Mouse (Mus musculus) heart, embryonic 13.5 days (tissue): ENCODE measurements around the gene Tchhl1. TPM values are rescaled to one million over a fixed set of nuclear protein-coding genes. Genes with fewer than 3 reads are reported as not detected.

Experiments used
- ATAC-seq: fragments of 200-750 bp; cut with Nextera tagmentation; 2 replicates; pipeline ENCODE4 v1.8.0; 2017; ENCODE audit warnings: moderate TSS enrichment; ENCODE audit not compliant: insufficient number of reproducible peaks, low FRiP score, low TSS enrichment; ENCODE audit errors: extremely low read depth
- H3K27ac ChIP-seq: fragments of 300-500 bp; sonication (generic); replicated peaks from 2 replicates; pipeline ENCODE4 v1.5.1; 2015; ENCODE audit warnings: moderate library complexity, mild to moderate bottlenecking, inconsistent platforms
- H3K27me3 ChIP-seq: fragments of 300-500 bp; sonication (generic); replicated peaks from 2 replicates; pipeline ENCODE4 v1.6.1; 2015; ENCODE audit warnings: mild to moderate bottlenecking, inconsistent platforms
- H3K36me3 ChIP-seq: fragments of 300-500 bp; sonication (generic); 2 replicates; pipeline ENCODE4 v1.6.1; 2015; ENCODE audit warnings: mild to moderate bottlenecking, inconsistent platforms
- H3K4me1 ChIP-seq: fragments of 300-500 bp; sonication (generic); 2 replicates; pipeline ENCODE4 v1.6.1; 2015; ENCODE audit warnings: inconsistent platforms
- H3K4me2 ChIP-seq: fragments of 300-500 bp; sonication (generic); 2 replicates; pipeline ENCODE4 v1.6.1; 2015; ENCODE audit warnings: inconsistent platforms, mild to moderate bottlenecking, moderate library complexity
- H3K4me3 ChIP-seq: fragments of 300-500 bp; sonication (generic); 2 replicates; pipeline ENCODE4 v1.5.1; 2015; ENCODE audit warnings: moderate library complexity, mild to moderate bottlenecking, inconsistent platforms
- H3K9ac ChIP-seq: fragments of 300-500 bp; sonication (generic); 2 replicates; pipeline ENCODE4 v1.6.1; 2015; ENCODE audit warnings: inconsistent platforms, mild to moderate bottlenecking, moderate library complexity
- H3K9me3 ChIP-seq: fragments of 300-500 bp; sonication (generic); 2 replicates; pipeline ENCODE4 v1.6.1; 2016; ENCODE audit warnings: inconsistent platforms
- WGBS: fragments of 180-500 bp; shearing (Covaris S2); methylation state at CpG from one replicate; pipeline ENCODE4 v1.1.7; 2015; ENCODE audit warnings: mixed read lengths; 5-methylcytosine and 5-hydroxymethylcytosine counted together
- polyA plus RNA-seq: library from polyadenylated mRNA; unstranded; fragments of >200 nt; fragmentation: Nextera tagmentation; extraction: Ambion mirVana; gene quantifications from 2 replicates; pipeline ENCODE4 v1.2.1, GENCODE M21; 2015

Tchhl1 gene
- polyA plus RNA-seq, 1 experiment from 2014 or later: not detected

DNA sequence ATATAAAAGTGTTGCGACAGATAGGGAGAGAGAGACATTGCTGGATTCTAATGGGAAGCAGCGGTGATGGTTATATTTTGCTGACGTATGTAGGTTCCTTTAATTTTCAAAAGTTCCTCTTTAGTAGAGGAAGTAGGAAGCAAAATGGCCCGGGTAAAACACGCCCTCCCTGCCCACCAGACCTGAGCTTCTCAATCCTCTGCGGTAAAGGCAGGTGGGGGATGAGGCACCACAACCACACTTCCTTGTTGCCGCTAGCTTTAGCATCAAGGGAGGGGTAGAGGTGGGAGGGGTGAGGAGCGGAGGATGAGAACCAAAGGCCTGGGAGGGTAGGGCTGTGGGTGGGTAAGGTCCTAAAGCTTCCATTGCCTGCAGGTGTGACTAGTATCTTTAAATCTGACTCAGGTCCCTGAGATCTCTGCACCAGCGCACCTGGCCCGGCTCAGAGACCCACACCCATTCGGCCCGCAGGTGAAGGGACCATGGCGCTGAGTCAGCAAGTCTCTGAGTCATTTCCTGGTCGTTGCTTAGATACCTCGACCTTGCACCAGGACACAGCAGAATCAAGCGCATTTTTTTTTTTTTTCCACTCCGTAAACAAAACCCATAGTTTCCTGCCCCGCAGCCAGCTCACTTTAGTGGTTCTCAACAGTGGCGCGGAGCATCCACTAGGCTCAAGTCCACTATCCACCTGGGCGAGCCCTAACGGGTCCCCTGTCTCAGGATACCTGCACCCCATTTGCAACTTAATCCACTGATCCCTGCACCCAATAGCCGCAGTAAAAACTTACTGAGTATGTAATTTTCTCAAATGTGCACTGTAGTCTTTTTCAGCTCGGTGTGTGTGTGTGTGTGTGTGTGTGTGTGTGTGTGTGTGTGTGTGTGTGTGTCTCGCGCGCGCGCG is 37.7 kb downstream of the Tchhl1 start:
- no peaks in the 10 kb centered on the region for H3K36me3 ChIP-seq
- no peaks in the 10 kb centered on the region for H3K4me1 ChIP-seq
- H3K9ac ChIP-seq: no peak overlapping the region
- no peak overlapping the region for H3K27ac ChIP-seq
- H3K27me3 ChIP-seq: no peaks in the 10 kb centered on the region
- 0 out of 2 replicates have a peak, but pooled peaks cover 4% of the 10 kb centered on the region for H3K9me3 ChIP-seq
- peak overlapping the region; percentile 18 for H3K4me3 ChIP-seq
- 29% methylated on average over 30 of the region's 30 CpGs for WGBS
- peak overlapping the region; percentile 55 for H3K4me2 ChIP-seq
- ATAC-seq: no peak

DNA sequence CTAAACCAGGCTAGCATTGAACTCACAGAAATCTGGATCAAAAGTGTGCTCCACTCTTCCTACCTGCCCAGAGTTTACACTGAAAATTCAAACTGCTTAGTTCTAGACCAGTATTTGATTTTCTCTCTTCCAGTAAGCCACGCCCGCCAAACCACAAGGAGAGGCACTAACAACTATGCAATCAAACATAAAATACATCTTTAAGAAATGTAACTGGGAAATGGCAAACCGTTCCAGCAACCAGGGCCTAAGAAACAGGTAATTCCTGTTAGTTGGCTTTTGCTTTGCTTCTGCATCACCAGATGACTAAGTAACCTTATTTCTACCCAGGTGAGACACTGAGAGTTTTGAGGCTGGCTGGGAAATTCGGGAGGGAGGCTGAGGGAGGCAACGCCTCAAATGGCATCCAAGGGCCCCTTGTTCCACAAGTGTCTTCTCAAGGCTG is 38.3 kb downstream of the Tchhl1 start:
- H3K27ac ChIP-seq: no peak overlapping the region
- H3K9me3 ChIP-seq: 0 out of 2 replicates have a peak, but pooled peaks cover 4% of the 10 kb centered on the region
- no peaks in the 10 kb centered on the region for H3K36me3 ChIP-seq
- no peaks in the 10 kb centered on the region for H3K27me3 ChIP-seq
- 70% methylated on average over 5 of the region's 5 CpGs for WGBS
- no peak overlapping the region for H3K9ac ChIP-seq
- 0 out of 2 replicates have a peak overlapping the region, but pooled peaks have one; percentile 55 for H3K4me2 ChIP-seq
- no peak overlapping the region for H3K4me3 ChIP-seq
- H3K4me1 ChIP-seq: no peaks in the 10 kb centered on the region
- no peak for ATAC-seq

DNA sequence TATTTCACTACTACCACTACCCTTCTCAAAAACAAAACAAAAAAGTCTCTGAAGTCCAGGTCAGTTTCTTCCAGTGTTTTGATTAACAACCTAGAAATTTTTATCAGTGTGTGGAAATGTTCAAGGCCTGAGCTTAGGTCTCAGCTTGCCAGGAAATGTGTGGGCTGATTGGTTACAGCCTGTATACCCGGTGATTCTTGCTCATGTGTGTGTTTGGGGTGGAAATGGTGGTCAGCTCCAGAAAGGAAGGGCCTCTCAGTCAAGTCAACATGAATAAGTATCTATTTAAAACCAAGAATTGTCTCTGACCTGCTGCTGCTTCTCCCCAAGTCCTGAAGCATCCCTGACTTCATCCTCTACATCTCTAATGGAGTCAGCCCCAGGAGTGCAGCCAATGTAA is 40.7 kb downstream of the Tchhl1 start:
- WGBS: 50% methylated on average over 1 of the region's 1 CpGs
- no peak overlapping the region for H3K9ac ChIP-seq
- no peaks in the 10 kb centered on the region for H3K36me3 ChIP-seq
- H3K4me1 ChIP-seq: no peaks in the 10 kb centered on the region
- H3K27me3 ChIP-seq: no peaks in the 10 kb centered on the region
- no peak overlapping the region for H3K27ac ChIP-seq
- H3K4me3 ChIP-seq: no peak overlapping the region
- ATAC-seq: no peak
- no peak overlapping the region for H3K4me2 ChIP-seq
- no peaks in the 10 kb centered on the region for H3K9me3 ChIP-seq

DNA sequence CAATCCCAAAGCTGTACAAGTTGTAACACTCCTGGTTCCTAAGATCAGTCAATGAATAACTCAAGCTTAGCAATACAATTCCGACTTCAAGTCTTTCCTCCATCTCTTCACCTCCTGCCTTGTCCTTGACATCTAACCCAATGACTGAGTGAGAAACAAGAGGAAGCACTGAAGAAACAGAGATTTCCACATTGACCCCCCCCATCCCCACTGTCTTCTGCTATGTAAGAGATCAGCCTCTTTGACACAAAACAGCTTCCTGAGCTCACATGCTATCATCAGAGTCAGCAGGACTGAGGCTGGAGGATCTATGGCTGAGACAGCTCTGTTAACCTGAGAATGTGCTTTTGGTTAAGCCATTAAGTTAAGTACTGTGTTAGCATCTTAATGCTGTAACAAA is 42.5 kb downstream of the Tchhl1 start:
- WGBS: 68% methylated on average over 1 of the region's 1 CpGs
- Histone ChIP-seq H3K9ac (no peak overlapping the region), H3K36me3 (no peaks in the 10 kb centered on the region), H3K4me1 (no peaks in the 10 kb centered on the region), H3K27ac (no peak overlapping the region), H3K4me3 (no peak overlapping the region), H3K4me2 (no peak overlapping the region), H3K9me3 (no peaks in the 10 kb centered on the region), H3K27me3 (no peaks in the 10 kb centered on the region)
- ATAC-seq: no peak

DNA sequence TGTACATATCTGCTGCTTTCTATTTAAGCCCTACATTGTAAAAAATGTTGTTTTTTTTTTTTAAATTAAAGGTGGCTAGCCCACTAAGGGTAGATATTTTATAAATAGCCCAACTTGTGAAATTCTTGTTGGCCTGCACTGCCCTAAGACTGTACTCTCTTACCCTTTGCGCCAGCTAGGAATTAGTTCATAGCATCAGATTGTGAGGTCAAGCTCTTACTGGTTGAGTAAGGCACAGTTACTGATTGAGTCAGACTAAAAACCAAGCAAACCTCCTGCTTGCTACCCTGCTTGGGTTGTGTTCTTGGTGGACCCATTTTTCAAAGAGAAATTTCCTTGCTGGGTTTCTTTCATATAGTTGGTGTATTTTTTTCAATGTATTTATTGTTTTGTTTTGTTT is 43.2 kb downstream of the Tchhl1 start:
- Histone ChIP-seq H3K9ac (no peak overlapping the region), H3K4me3 (no peak overlapping the region), H3K36me3 (no peaks in the 10 kb centered on the region), H3K4me2 (no peak overlapping the region), H3K27ac (no peak overlapping the region), H3K4me1 (no peaks in the 10 kb centered on the region), H3K27me3 (no peaks in the 10 kb centered on the region), H3K9me3 (no peaks in the 10 kb centered on the region)
- no peak for ATAC-seq
- WGBS: 85% methylated on average over 1 of the region's 1 CpGs

DNA sequence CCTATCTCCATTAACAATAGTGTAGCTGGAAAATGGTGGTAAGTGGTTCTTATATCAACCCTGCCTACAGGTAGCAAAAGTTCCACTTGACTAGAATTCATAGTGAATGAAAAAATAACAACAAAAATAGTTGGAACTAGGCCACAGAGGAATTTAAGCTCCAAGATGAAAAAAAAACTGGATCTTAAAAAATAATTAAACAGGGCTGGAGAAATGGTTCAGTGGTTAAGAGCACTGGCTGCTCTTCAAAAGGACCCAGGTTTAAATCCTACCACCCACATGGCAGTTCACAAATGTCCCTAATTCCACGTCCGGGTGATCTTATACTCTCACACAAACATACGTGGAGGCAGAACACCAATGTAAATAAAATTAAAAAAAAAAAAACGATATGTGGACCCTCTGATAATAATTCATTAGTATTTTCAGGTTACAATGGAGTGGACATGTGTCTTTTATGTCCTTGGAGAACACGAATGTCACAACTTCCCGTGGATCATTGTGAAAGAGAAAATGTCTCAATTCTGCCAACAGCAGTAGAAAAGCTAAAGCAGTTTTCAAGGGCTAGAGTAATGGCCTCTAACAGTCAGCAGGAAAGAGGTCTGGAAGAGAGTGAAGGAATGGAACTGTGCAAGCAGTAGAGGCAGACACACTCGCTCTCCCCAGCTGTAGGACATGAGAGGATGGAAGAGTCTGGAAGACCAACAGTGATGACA is 44.0 kb downstream of the Tchhl1 start:
- H3K36me3 ChIP-seq: no peaks in the 10 kb centered on the region
- no peak overlapping the region for H3K4me2 ChIP-seq
- no peak overlapping the region for H3K9ac ChIP-seq
- no peak for ATAC-seq
- H3K27me3 ChIP-seq: no peaks in the 10 kb centered on the region
- H3K4me1 ChIP-seq: no peaks in the 10 kb centered on the region
- H3K9me3 ChIP-seq: no peaks in the 10 kb centered on the region
- 74% methylated on average over 7 of the region's 7 CpGs for WGBS
- no peak overlapping the region for H3K4me3 ChIP-seq
- no peak overlapping the region for H3K27ac ChIP-seq

DNA sequence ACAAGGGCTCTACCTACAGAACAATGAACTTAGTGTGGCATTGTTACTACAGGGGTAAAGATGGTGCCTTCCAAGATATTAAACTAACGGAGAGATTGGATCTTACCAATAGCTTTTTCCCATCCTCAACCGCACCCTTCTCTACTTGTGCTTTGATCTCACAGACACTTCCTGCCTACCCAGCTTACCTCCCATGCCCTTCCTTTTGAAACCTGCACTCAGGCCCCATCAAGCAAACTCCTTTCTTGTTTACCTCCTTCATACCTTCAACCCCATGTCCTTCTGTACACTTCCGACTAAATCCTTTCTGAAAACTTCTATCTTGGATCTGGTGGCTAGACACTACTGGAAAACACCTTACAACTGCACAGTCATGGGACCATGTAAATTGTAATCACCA is 46.1 kb downstream of the Tchhl1 start:
- H3K4me3 ChIP-seq: no peak overlapping the region
- H3K9ac ChIP-seq: no peak overlapping the region
- H3K9me3 ChIP-seq: no peaks in the 10 kb centered on the region
- WGBS: 88% methylated on average over 3 of the region's 3 CpGs
- no peak overlapping the region for H3K27ac ChIP-seq
- no peak for ATAC-seq
- no peaks in the 10 kb centered on the region for H3K36me3 ChIP-seq
- no peaks in the 10 kb centered on the region for H3K27me3 ChIP-seq
- no peak overlapping the region for H3K4me2 ChIP-seq
- no peaks in the 10 kb centered on the region for H3K4me1 ChIP-seq

- WGBS: 52% methylated on average over 2 of the region's 2 CpGs
- ATAC-seq: no peak
- Histone ChIP-seq H3K36me3 (no peaks in the 10 kb centered on the region), H3K27ac (no peak overlapping the region), H3K9ac (no peak overlapping the region), H3K4me3 (no peak overlapping the region), H3K4me2 (no peak overlapping the region), H3K4me1 (peaks cover 12% of the 10 kb centered on the region), H3K27me3 (no peaks in the 10 kb centered on the region), H3K9me3 (no peaks in the 10 kb centered on the region)
These were observed 48.8 kb downstream of the Tchhl1 start for GRCm38 (mm10) chr3:93517343-93517742.

DNA sequence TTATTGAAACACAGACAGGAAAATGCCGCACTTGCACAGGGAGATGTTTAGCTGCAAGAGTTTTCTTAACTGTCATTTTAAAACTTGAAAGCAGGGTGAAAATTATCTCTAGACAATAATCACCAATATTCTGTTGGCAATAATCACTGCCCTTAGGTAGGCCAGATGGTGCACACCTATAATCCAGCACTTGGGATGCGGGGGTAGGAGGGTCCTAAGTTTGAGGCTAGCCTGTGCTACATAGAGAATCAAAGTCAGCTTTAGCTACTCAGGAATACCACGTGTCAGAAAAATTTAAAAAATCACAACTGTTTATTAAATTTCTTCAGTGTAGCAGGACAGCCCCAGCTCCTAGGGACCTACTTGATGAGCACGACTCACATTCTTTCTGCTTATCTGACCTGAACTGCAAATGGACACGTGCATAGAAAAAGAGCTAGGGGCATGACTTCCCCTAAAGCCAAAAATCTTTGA is 51.3 kb downstream of the Tchhl1 start:
- WGBS: 54% methylated on average over 5 of the region's 5 CpGs
- H3K27me3 ChIP-seq: no peaks in the 10 kb centered on the region
- peaks cover 10% of the 10 kb centered on the region for H3K36me3 ChIP-seq
- peak overlapping the region; percentile 72 for H3K4me2 ChIP-seq
- peaks cover 30% of the 10 kb centered on the region for H3K4me1 ChIP-seq
- H3K9me3 ChIP-seq: no peaks in the 10 kb centered on the region
- peak overlapping the region; percentile 87; the same call in 1 of the 2 replicates for H3K27ac ChIP-seq
- H3K4me3 ChIP-seq: peak overlapping the region; percentile 71
- ATAC-seq: no peak
- peak overlapping the region; percentile 91 for H3K9ac ChIP-seq

DNA sequence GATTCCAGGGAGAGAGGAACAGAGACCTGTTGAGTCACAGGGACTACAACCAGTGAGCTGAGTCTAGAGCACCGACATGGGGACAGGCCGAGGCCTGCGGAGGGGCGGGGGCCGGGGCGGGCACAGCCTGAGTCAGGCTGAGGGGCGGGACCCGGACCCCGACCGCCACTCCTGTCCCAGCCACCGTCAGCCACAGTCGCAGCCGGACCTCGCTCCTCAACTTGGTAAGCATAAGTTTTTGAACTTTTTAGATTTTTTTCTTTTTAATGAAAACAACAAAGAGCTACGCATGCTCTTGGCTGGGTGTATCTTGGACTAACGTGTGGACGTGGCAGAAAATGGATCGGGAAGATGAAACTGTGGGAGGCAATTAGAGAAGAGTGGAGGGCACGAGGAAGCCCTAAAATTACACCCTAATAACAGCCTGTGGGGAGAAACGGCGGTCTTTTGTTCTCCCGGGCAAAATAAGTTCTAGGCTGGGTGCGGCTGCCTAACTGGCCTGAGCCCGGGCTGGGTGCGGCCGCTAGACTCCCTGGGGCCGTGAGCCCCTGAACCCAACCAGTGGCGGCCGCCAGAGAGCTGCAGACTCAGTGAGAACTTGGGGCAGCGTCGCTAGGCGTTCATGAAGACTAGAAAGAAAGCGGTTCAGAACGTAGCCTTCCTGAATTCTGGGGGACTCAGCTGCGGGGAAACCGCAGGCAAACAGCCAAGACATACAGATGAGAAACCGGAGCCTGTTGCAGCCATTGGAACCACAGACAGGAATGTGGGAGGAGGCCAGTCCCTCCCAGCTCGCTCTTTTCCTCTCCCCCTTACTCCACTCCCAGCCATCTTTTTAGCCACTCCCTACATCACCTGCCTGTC is 52.0 kb downstream of the Tchhl1 start, which contains the start of gene S100a11:
TSS of gene S100a11 (plus strand) at position 159 of the 864 bp plus-strand sequence.
- peak; percentile 83 for ATAC-seq
- H3K9me3 ChIP-seq: no peaks in the 10 kb centered on the region
- under 1% methylated on average over 38 of the region's 38 CpGs for WGBS

More for the DNA sequence above, 52.0 kb downstream of the Tchhl1 start, which contains the start of gene S100a11:
- Histone ChIP-seq H3K9ac (peak within 1 kb of the TSS; percentile 91), H3K4me1 (peaks cover 30% of the 10 kb centered on the region), H3K4me3 (peak within 1 kb of the TSS; percentile 71), H3K4me2 (peak within 1 kb of the TSS; percentile 72), H3K36me3 (peaks cover 15% of the 10 kb centered on the region), H3K27me3 (no peaks in the 10 kb centered on the region), H3K27ac (peak within 1 kb of the TSS; percentile 87)
